Mouse (Mus musculus): ENCODE data around the gene Pcdh7. TPM values are rescaled to one million over a fixed set of nuclear protein-coding genes. Genes with fewer than 3 reads are reported as not detected.

Gene Pcdh7
- total and polyA plus RNA-seq, 2 experiments from 2014 or later = 22.4 to 169 TPM

- Histone ChIP-seq H3K4me3 (ENCODE audit: low read depth, low read length) (no peak overlapping the region), H3K4me2 (ENCODE audit: low read depth, low read length) (peak overlapping the region; percentile 27), H3K27ac (ENCODE audit: low read depth) (peak overlapping the region; percentile 51; the same call in 1 of the 2 replicates), H3K9ac (replicated peaks; ENCODE audit: low read depth, low read length) (no peak overlapping the region), H3K36me3 (replicated peaks; ENCODE audit: control insufficient read depth, insufficient read depth, low read length) (no peaks in the 10 kb centered on the region), H3K27me3 (ENCODE audit: control insufficient read depth, insufficient read depth, low read length) (no peaks in the 10 kb centered on the region), H3K4me1 (ENCODE audit: control insufficient read depth, insufficient read depth) (0 out of 2 replicates have a peak, but pooled peaks cover 6% of the 10 kb centered on the region), H3K9me3 (replicated peaks; ENCODE audit: control insufficient read depth, low read length) (no peaks in the 10 kb centered on the region)
- DNase-seq (ENCODE audit: low spot score) = peak; percentile 20
- no peak for ATAC-seq (ENCODE audit: insufficient read depth, low read depth)
- TF ChIP-seq CTCF (IDR thresholded peaks at IDR 0.05; ENCODE audit: low read depth) (no peak), EP300 (IDR thresholded peaks at IDR 0.05; ENCODE audit: low read depth) (no peak)
- WGBS = 33% methylated on average over 4 of the region's 4 CpGs
These were observed 326.4 kb downstream of the Pcdh7 start for GRCm38 (mm10) chr5:58044216-58044615.

GRCm38 (mm10) chr5:58081054-58081453 lies 363.3 kb downstream of the Pcdh7 start:
- Histone ChIP-seq H3K4me3 (ENCODE audit: low read depth, low read length) (no peak overlapping the region), H3K4me1 (ENCODE audit: control insufficient read depth, insufficient read depth) (peaks cover 14% of the 10 kb centered on the region), H3K27me3 (ENCODE audit: control insufficient read depth, insufficient read depth, low read length) (no peaks in the 10 kb centered on the region), H3K9me3 (replicated peaks; ENCODE audit: control insufficient read depth, low read length) (no peaks in the 10 kb centered on the region), H3K36me3 (replicated peaks; ENCODE audit: control insufficient read depth, insufficient read depth, low read length) (no peaks in the 10 kb centered on the region), H3K4me2 (ENCODE audit: low read depth, low read length) (no peak overlapping the region), H3K9ac (replicated peaks; ENCODE audit: low read depth, low read length) (no peak overlapping the region), H3K27ac (ENCODE audit: low read depth) (peak overlapping the region; percentile 93)
- TF ChIP-seq CTCF (IDR thresholded peaks at IDR 0.05; ENCODE audit: low read depth) (no peak), EP300 (IDR thresholded peaks at IDR 0.05; ENCODE audit: low read depth) (no peak)
- WGBS = 47% methylated on average over 4 of the region's 4 CpGs
- no peak for ATAC-seq (ENCODE audit: insufficient read depth, low read depth)
- no peak for DNase-seq (ENCODE audit: low spot score)

- Histone ChIP-seq H3K4me2 (ENCODE audit: low read depth, low read length) (no peak overlapping the region), H3K27ac (ENCODE audit: low read depth) (peak overlapping the region; percentile 93)
- no peak for TF ChIP-seq CTCF (IDR thresholded peaks at IDR 0.05; ENCODE audit: low read depth)
- no peak for TF ChIP-seq EP300 (IDR thresholded peaks at IDR 0.05; ENCODE audit: low read depth)
These were observed 364.5 kb downstream of the Pcdh7 start for GRCm38 (mm10) chr5:58082230-58082629.

GRCm38 (mm10) chr5:58083056-58083455 lies 365.3 kb downstream of the Pcdh7 start:
- Histone ChIP-seq H3K9me3 (replicated peaks; ENCODE audit: control insufficient read depth, low read length) (no peaks in the 10 kb centered on the region), H3K27me3 (ENCODE audit: control insufficient read depth, insufficient read depth, low read length) (no peaks in the 10 kb centered on the region), H3K27ac (ENCODE audit: low read depth) (peak overlapping the region; percentile 93), H3K9ac (replicated peaks; ENCODE audit: low read depth, low read length) (no peak overlapping the region), H3K4me1 (ENCODE audit: control insufficient read depth, insufficient read depth) (peaks cover 14% of the 10 kb centered on the region), H3K4me2 (ENCODE audit: low read depth, low read length) (no peak overlapping the region), H3K4me3 (ENCODE audit: low read depth, low read length) (no peak overlapping the region), H3K36me3 (replicated peaks; ENCODE audit: control insufficient read depth, insufficient read depth, low read length) (no peaks in the 10 kb centered on the region)
- 10% methylated on average over 3 of the region's 3 CpGs for WGBS
- ATAC-seq (ENCODE audit: insufficient read depth, low read depth) (peak; percentile 94), DNase-seq (ENCODE audit: low spot score) (peak; percentile 93)
- TF ChIP-seq CTCF (IDR thresholded peaks at IDR 0.05; ENCODE audit: low read depth) (no peak), EP300 (IDR thresholded peaks at IDR 0.05; ENCODE audit: low read depth) (peak; percentile 90)

More at GRCm38 (mm10) chr5:58082230-58082629, 364.5 kb downstream of the Pcdh7 start:
- Histone ChIP-seq H3K4me1 (ENCODE audit: control insufficient read depth, insufficient read depth) (peaks cover 14% of the 10 kb centered on the region), H3K27me3 (ENCODE audit: control insufficient read depth, insufficient read depth, low read length) (no peaks in the 10 kb centered on the region), H3K4me3 (ENCODE audit: low read depth, low read length) (no peak overlapping the region), H3K9ac (replicated peaks; ENCODE audit: low read depth, low read length) (no peak overlapping the region), H3K36me3 (replicated peaks; ENCODE audit: control insufficient read depth, insufficient read depth, low read length) (no peaks in the 10 kb centered on the region), H3K9me3 (replicated peaks; ENCODE audit: control insufficient read depth, low read length) (no peaks in the 10 kb centered on the region)
- 49% methylated on average over 2 of the region's 2 CpGs for WGBS
- ATAC-seq (ENCODE audit: insufficient read depth, low read depth) (no peak), DNase-seq (ENCODE audit: low spot score) (no peak)

GRCm38 (mm10) chr5:58083972-58084371 lies 366.2 kb downstream of the Pcdh7 start:
- Histone ChIP-seq H3K27ac (ENCODE audit: low read depth) (peak overlapping the region; percentile 86), H3K9me3 (replicated peaks; ENCODE audit: control insufficient read depth, low read length) (no peaks in the 10 kb centered on the region), H3K27me3 (ENCODE audit: control insufficient read depth, insufficient read depth, low read length) (no peaks in the 10 kb centered on the region), H3K36me3 (replicated peaks; ENCODE audit: control insufficient read depth, insufficient read depth, low read length) (no peaks in the 10 kb centered on the region), H3K4me3 (ENCODE audit: low read depth, low read length) (no peak overlapping the region), H3K9ac (replicated peaks; ENCODE audit: low read depth, low read length) (no peak overlapping the region), H3K4me1 (ENCODE audit: control insufficient read depth, insufficient read depth) (peaks cover 14% of the 10 kb centered on the region), H3K4me2 (ENCODE audit: low read depth, low read length) (peak overlapping the region; percentile 22; the same call in 1 of the 2 replicates)
- no peak for TF ChIP-seq CTCF (IDR thresholded peaks at IDR 0.05; ENCODE audit: low read depth)
- TF ChIP-seq EP300 (IDR thresholded peaks at IDR 0.05; ENCODE audit: low read depth) = peak; percentile 63; the same call in 1 of the 2 replicates
- WGBS = 28% methylated on average over 6 of the region's 6 CpGs
- peak; percentile 80 for DNase-seq (ENCODE audit: low spot score)
- peak; percentile 67 for ATAC-seq (ENCODE audit: insufficient read depth, low read depth)

All from heart, postnatal 0 days (tissue).